Mouse (Mus musculus): ENCODE results near the gene Mdm2.

DNA sequence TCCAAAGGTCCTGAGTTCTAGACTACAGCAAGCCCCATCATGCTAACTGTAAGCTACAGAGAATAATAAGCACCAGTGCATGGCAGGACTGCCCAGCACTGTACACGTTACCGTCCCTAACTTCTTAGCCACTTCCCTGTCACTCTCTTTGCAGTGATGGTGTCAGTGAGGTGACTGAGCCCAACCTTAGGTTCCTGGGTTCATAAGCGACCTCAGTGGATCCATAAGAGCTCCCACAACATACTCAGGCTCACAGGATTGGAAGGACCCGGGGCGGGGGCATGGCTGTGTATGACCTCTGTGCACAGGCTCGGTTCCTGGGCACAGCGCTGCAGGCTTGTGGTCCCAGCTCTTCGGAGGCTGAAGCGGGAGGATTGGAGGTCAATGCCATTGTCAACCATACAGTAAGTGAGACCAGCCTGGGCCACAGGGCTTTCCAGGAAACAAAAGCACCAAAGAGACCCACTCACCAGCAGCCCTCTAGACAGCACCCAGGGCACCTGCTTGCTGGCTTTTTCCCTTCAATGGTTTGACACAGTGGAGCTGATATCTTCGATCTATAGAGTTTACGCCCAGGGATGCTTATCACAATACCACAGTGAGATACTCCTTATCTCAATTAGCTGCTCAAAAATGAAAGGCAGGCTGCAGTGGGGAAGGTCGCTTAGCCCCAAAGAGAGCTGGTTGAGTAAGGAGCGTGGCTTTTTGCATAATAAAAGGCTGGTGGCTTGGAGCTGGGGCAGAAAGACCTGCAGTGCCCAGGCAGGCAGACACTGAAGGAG lies 27.8 kb upstream of the Mdm2 start:
- TF ChIP-seq USF1 (IDR thresholded peaks at IDR 0.05; ENCODE audit: low read depth) (no peak), CTCF (IDR thresholded peaks at IDR 0.05; ENCODE audit: control insufficient read depth, insufficient read depth, insufficient read length) (no peak), MYOG (IDR thresholded peaks at IDR 0.05; ENCODE audit: control insufficient read depth, extremely low read depth, insufficient read length) (no peak), CEBPB (IDR thresholded peaks at IDR 0.05; ENCODE audit: low read depth) (no peak), MYOD1 (IDR thresholded peaks at IDR 0.05; ENCODE audit: control insufficient read depth, insufficient read length, low read depth) (no peak), MAX (IDR thresholded peaks at IDR 0.05) (no peak), FOSL1 (IDR thresholded peaks at IDR 0.05; ENCODE audit: insufficient read depth, low read length, poor library complexity, severe bottlenecking) (no peak)

Measured in C2C12 (cell line).